Mouse (Mus musculus) liver, adult 2 months (tissue): ENCODE results near the gene Zfp618. TPM values are rescaled to one million over a fixed set of nuclear protein-coding genes. Genes with fewer than 3 reads are reported as not detected.

Experiments
- DNase-seq: peaks from one replicate; pipeline ENCODE4 v3.0.0-alpha.2; 2011; ENCODE audit warnings: low read depth, low spot score; ENCODE audit errors: extremely low read depth
- H3K27ac ChIP-seq: fragments of 200-500 bp; replicated peaks from 2 replicates; pipeline ENCODE4 v1.5.1; 2012; ENCODE audit warnings: low read depth, mild to moderate bottlenecking, control low read depth, inconsistent platforms, low read length; ENCODE audit not compliant: insufficient read depth
- H3K27me3 ChIP-seq: fragments of 200-500 bp; 2 replicates; pipeline ENCODE4 v1.6.1; 2012; ENCODE audit warnings: mild to moderate bottlenecking, moderate library complexity, low read length, inconsistent platforms; ENCODE audit not compliant: control insufficient read depth, insufficient read depth
- H3K36me3 ChIP-seq: fragments of 200-500 bp; 2 replicates; pipeline ENCODE4 v1.6.1; 2012; ENCODE audit warnings: low read length, inconsistent platforms; ENCODE audit not compliant: control insufficient read depth, insufficient read depth
- H3K4me1 ChIP-seq: fragments of 200-500 bp; 2 replicates; pipeline ENCODE4 v1.6.1; 2011; ENCODE audit warnings: low read length; ENCODE audit not compliant: control insufficient read depth, insufficient read depth
- H3K4me3 ChIP-seq: fragments of 200-500 bp; 2 replicates; pipeline ENCODE4 v1.5.1; 2011; ENCODE audit warnings: low read depth, mild to moderate bottlenecking, control low read depth, low read length, moderate library complexity; ENCODE audit not compliant: insufficient read depth
- H3K79me2 ChIP-seq: fragments of 200-500 bp; 2 replicates; pipeline ENCODE4 v1.6.1; 2012; ENCODE audit warnings: inconsistent platforms, mild to moderate bottlenecking, low read length, moderate library complexity; ENCODE audit not compliant: control insufficient read depth, insufficient read depth
- H3K9ac ChIP-seq: fragments of 200-500 bp; 2 replicates; pipeline ENCODE4 v1.6.1; 2012; ENCODE audit warnings: low read depth, mild to moderate bottlenecking, control low read depth, inconsistent platforms, low read length
- CTCF ChIP-seq: fragments of 200-500 bp; IDR thresholded peaks from 2 replicates; pipeline ENCODE4 v1.5.1; 2011; ENCODE audit warnings: low read depth, low read length, control low read depth
- POLR2A ChIP-seq: fragments of 200-500 bp; IDR thresholded peaks from 2 replicates; pipeline ENCODE4 v1.6.1; 2011; ENCODE audit warnings: low read length, control low read depth; ENCODE audit not compliant: insufficient read depth; ENCODE audit errors: extremely low read depth
- WGBS: fragments of 180-500 bp; shearing (Covaris S2); methylation state at CpG from one replicate; pipeline ENCODE4 v1.1.7; 2018; 5-methylcytosine and 5-hydroxymethylcytosine counted together
- polyA plus RNA-seq: library from polyadenylated mRNA; depleted of rRNA; stranded (reverse); fragments of >200 nt; gene quantifications from 2 replicates; pipeline ENCODE4 v1.2.3, GENCODE M21; 2012
- total RNA-seq: library from RNA; depleted of rRNA; stranded (reverse); fragments of >200 nt; gene quantifications from 2 replicates; pipeline ENCODE4 v1.2.3, GENCODE M21; 2014

The Zfp618 gene
- total and polyA plus RNA-seq, 2 experiments = 0.18 to 0.73 TPM

DNA sequence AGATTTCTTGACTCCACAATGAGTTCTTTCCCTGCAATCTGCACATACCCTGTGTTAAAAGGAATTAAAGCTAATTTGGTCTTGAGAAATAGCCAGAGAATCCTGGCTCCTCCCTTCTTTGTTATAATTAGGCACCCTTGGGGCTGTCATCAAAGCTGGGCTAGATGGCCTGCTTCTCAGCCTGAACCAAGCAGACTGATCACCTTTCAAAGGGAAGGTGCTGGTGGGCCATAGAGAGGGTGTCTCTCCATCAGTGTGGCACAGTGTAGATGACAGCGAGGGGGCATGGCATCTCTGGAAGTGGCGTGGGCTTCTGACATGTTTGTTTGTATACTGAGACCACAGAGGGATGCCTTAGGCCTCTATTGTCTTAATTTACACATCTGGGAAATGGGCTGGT is 9.5 kb downstream of the Zfp618 start:
- 98% methylated on average over 2 of the region's 2 CpGs for WGBS
- Histone ChIP-seq H3K4me1 (no peaks in the 10 kb centered on the region), H3K4me3 (no peak overlapping the region), H3K27ac (no peak overlapping the region), H3K27me3 (no peaks in the 10 kb centered on the region), H3K9ac (no peak overlapping the region), H3K79me2 (peaks cover 6% of the 10 kb centered on the region; the same call in 1 of the 2 replicates), H3K36me3 (no peaks in the 10 kb centered on the region)
- TF ChIP-seq CTCF = no peak
- no peak for TF ChIP-seq POLR2A
- DNase-seq = no peak

DNA sequence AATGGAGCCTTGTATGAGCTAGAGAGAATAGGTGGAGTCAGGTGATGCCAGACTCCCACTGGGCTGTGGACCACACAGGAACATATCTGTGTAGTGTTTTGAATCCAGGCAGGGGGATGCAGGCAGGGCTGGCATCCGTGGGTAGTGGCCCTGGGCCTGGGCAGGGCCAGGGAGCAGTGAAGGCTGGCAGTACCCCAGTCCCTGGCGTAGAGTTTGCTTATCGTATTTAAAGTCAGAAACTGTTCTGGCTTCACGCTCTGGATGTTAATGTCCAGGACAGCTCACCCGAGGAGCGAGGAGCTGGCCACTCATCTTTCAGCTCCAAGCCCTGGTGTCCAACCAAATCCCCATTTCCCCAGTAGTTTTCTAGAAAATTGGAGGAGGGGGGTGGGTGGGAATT is 10.2 kb downstream of the Zfp618 start:
- Histone ChIP-seq H3K79me2 (peaks cover 6% of the 10 kb centered on the region; the same call in 1 of the 2 replicates), H3K36me3 (no peaks in the 10 kb centered on the region), H3K9ac (no peak overlapping the region), H3K27ac (no peak overlapping the region), H3K4me3 (no peak overlapping the region), H3K4me1 (no peaks in the 10 kb centered on the region), H3K27me3 (no peaks in the 10 kb centered on the region)
- no peak for DNase-seq
- TF ChIP-seq POLR2A (no peak), CTCF (no peak)
- WGBS = 82% methylated on average over 6 of the region's 6 CpGs

GRCm38 (mm10) chr4:62977454-62977853 is 12.1 kb downstream of the Zfp618 start:
- no peaks in the 10 kb centered on the region for H3K36me3 ChIP-seq
- H3K4me3 ChIP-seq = no peak overlapping the region
- H3K27ac ChIP-seq = no peak overlapping the region
- WGBS = 49% methylated on average over 6 of the region's 6 CpGs
- peaks cover 1% of the 10 kb centered on the region; the same call in 1 of the 2 replicates for H3K4me1 ChIP-seq
- peaks cover 6% of the 10 kb centered on the region; the same call in 1 of the 2 replicates for H3K79me2 ChIP-seq
- no peak overlapping the region for H3K9ac ChIP-seq
- TF ChIP-seq CTCF (no peak), POLR2A (no peak)
- no peaks in the 10 kb centered on the region for H3K27me3 ChIP-seq
- DNase-seq = no peak

DNA sequence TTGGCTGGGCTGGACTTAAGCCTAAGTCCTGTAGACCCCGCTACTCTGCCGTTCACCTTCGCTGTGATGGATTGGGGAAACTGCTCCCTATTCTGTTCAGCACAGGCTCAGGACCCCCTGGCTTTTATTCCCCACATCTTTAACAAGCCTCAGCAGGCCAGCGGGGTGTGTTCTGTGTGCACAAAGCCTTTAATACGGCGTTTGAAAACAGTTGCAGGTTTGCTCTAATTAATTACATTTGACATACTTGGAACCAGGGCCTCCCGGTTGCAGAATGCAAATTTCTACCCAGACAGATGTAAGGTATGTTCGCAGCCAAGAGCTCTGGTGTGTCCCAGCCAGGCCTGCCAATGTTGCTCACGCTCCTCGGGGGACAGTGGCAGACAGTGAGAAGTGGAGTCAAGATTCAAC is 13.1 kb downstream of the Zfp618 start:
- Histone ChIP-seq H3K27me3 (no peaks in the 10 kb centered on the region), H3K79me2 (peaks cover 6% of the 10 kb centered on the region; the same call in 1 of the 2 replicates), H3K4me3 (no peak overlapping the region), H3K9ac (no peak overlapping the region), H3K4me1 (peaks cover 1% of the 10 kb centered on the region; the same call in 1 of the 2 replicates), H3K36me3 (no peaks in the 10 kb centered on the region), H3K27ac (no peak overlapping the region)
- DNase-seq = no peak
- WGBS = 75% methylated on average over 10 of the region's 10 CpGs
- TF ChIP-seq CTCF (no peak), POLR2A (no peak)

DNA sequence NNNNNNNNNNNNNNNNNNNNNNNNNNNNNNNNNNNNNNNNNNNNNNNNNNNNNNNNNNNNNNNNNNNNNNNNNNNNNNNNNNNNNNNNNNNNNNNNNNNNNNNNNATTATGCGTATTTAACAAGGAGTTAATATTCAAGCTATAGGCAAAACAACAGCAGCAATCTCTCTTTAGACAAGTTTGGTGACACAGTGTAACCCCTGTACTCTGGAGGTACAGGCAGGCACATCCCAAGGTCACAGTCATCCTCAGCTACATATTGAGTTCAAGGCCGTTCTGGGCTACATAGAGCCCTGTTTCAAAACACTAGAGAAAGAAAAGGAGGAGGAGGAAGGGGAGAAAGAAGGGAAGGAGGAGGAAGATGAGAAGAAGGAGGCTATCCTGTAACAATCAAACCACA is 16.2 kb downstream of the Zfp618 start:
- peaks cover under 1% of the 10 kb centered on the region; the same call in 1 of the 2 replicates for H3K79me2 ChIP-seq
- H3K4me1 ChIP-seq = peaks cover 1% of the 10 kb centered on the region; the same call in 1 of the 2 replicates
- TF ChIP-seq CTCF (no peak), POLR2A (no peak)
- no peak overlapping the region for H3K9ac ChIP-seq
- H3K27me3 ChIP-seq = no peaks in the 10 kb centered on the region
- no peak for DNase-seq
- WGBS = 34% methylated on average over 2 of the region's 2 CpGs
- no peak overlapping the region for H3K4me3 ChIP-seq
- no peak overlapping the region for H3K27ac ChIP-seq
- no peaks in the 10 kb centered on the region for H3K36me3 ChIP-seq

- H3K36me3 ChIP-seq = no peaks in the 10 kb centered on the region
- no peak overlapping the region for H3K27ac ChIP-seq
- no peaks in the 10 kb centered on the region for H3K27me3 ChIP-seq
- no peak overlapping the region for H3K4me3 ChIP-seq
- H3K4me1 ChIP-seq = peaks cover 1% of the 10 kb centered on the region; the same call in 1 of the 2 replicates
- 92% methylated on average over 5 of the region's 5 CpGs for WGBS
- no peak overlapping the region for H3K9ac ChIP-seq
- H3K79me2 ChIP-seq = no peaks in the 10 kb centered on the region; the same call in 1 of the 2 replicates
- DNase-seq = no peak
- TF ChIP-seq CTCF (no peak), POLR2A (no peak)
These were observed 18.2 kb downstream of the Zfp618 start for GRCm38 (mm10) chr4:62983556-62983955.
